Mouse (Mus musculus) CD8-positive naive resting alpha-beta T cell, adult 2 months (primary cell): Measurements from ENCODE around the gene H2-Oa.
"Not testable (repeated sequence)": the region's sequence is repeated elsewhere in the genome, so short reads cannot be mapped to it uniquely, and the experiment has no call there.

ENCODE experiments used
- DNase-seq, 2 experiments: peaks; one replicate each; pipeline ENCODE4 v3.0.0; 2022; ENCODE audit warnings: low read depth in 2 of 2, low spot score in 2 of 2

Gene H2-Oa

GRCm38 (mm10) chr17:34142456-34143010 is 50.4 kb downstream of the H2-Oa start:
- no peak for DNase-seq

- peak; percentile 43 to 57 for DNase-seq
These were observed 50.9 kb downstream of the H2-Oa start, which contains the start of gene H2-DMb2 for GRCm38 (mm10) chr17:34143033-34143432. H2-DMb2 (plus strand) TSS chr17:34143307.

GRCm38 (mm10) chr17:34143461-34143860 is 51.3 kb downstream of the H2-Oa start:
- DNase-seq = no peak

- not testable (repeated sequence) for DNase-seq
These were observed 52.1 kb downstream of the H2-Oa start for GRCm38 (mm10) chr17:34144221-34144620.
